Mouse (Mus musculus) c-Kit-positive CD71-positive TER-119-positive erythroid progenitor cells, embryonic 14.5 days (primary cell): Measurements from ENCODE around the gene Gm7137.
"Not testable (repeated sequence)": the region's sequence is repeated elsewhere in the genome, so short reads cannot be mapped to it uniquely, and the experiment has no call there.

ENCODE experiments used
- DNase-seq: peaks from one replicate; pipeline ENCODE4 v3.0.0-alpha.2; 2013; ENCODE audit warnings: low spot score

Gene Gm7137

GRCm38 (mm10) chr10:77751254-77751653 lies 36.7 kb downstream of the Gm7137 start, which contains the start of gene Gm9736:
TSS of gene Gm9736 (minus strand) at chr10:77751354.
- not testable (repeated sequence) for DNase-seq

- not testable (repeated sequence) for DNase-seq
These were observed 37.3 kb downstream of the Gm7137 start for GRCm38 (mm10) chr10:77750686-77751085.

DNA sequence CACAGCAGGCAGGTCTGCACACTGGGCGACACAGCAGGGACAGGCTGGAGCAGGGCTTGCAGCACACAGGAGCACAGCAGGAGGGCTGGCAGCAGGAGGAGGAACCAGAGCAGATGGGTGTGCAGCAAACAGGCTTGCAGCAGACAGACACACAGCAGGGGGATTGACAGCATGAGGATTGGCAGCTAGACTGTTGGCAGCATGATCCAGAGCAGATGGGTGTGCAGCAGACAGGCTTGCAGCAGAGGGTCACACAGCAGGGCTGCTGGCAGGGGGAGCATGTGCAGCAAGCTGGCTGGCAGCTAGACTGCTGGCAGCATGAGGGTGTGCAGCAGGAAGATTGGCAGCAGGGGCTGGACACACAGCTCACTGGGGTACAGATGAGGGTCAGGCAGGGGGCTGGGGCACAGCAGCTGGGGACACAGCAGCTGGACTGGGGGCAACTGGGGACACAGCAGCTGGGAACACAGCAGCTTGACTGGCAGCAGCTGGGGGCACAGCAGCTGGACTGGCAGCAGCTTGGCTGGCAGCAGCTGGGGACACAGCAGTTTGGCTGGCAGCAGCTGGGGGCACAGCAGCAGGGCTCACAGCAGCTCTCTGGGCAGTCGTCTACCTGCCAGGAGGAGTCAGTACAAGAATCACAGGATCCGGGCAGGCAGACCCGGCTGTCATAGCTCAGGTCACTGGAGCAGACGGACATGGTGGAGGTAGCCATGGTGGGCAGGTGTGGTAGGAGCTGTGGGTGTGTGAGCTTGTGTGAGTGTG lies 45.9 kb downstream of the Gm7137 start, which contains the start of gene Gm18596:
TSS of gene Gm18596 (minus strand) at position 715 of the 765 bp plus-strand sequence.
- DNase-seq, result not testable (repeated sequence)

GRCm38 (mm10) chr10:77738929-77739328 lies 49.1 kb downstream of the Gm7137 start:
- DNase-seq, result no peak
